Mouse (Mus musculus) heart, embryonic 11.5 days (tissue): ENCODE data around the gene Lyrm7. TPM values are rescaled to one million over a fixed set of nuclear protein-coding genes. Genes with fewer than 3 reads are reported as not detected.

Experiments
- ATAC-seq: fragments of 200-750 bp; cut with Nextera tagmentation; replicated peaks from 2 replicates; pipeline ENCODE4 v1.8.0; 2017; ENCODE audit warnings: moderate library complexity; ENCODE audit not compliant: insufficient number of reproducible peaks, low FRiP score, low TSS enrichment
- H3K27ac ChIP-seq: fragments of 300-500 bp; sonication (generic); 2 replicates; pipeline ENCODE4 v1.5.1; 2014; ENCODE audit warnings: mild to moderate bottlenecking, low read depth, low read length
- H3K27me3 ChIP-seq: fragments of 300-500 bp; sonication (generic); 2 replicates; pipeline ENCODE4 v1.6.1; 2014; ENCODE audit warnings: mild to moderate bottlenecking, low read length, mixed read lengths; ENCODE audit not compliant: control insufficient read depth, insufficient read depth
- H3K36me3 ChIP-seq: fragments of 300-500 bp; sonication (generic); 2 replicates; pipeline ENCODE4 v1.6.1; 2014; ENCODE audit warnings: mild to moderate bottlenecking, low read length, moderate library complexity, mixed read lengths; ENCODE audit not compliant: control insufficient read depth, insufficient read depth
- H3K4me1 ChIP-seq: fragments of 300-500 bp; sonication (generic); 2 replicates; pipeline ENCODE4 v1.6.1; 2014; ENCODE audit warnings: low read length; ENCODE audit not compliant: control insufficient read depth, insufficient read depth
- H3K4me2 ChIP-seq: fragments of 300-500 bp; sonication (generic); 2 replicates; pipeline ENCODE4 v1.6.1; 2014; ENCODE audit warnings: mild to moderate bottlenecking, moderate library complexity
- H3K4me3 ChIP-seq: fragments of 300-500 bp; sonication (generic); 2 replicates; pipeline ENCODE4 v1.5.1; 2014; ENCODE audit warnings: low read depth, low read length
- H3K9ac ChIP-seq: fragments of 300-500 bp; sonication (generic); 2 replicates; pipeline ENCODE4 v1.6.1; 2014; ENCODE audit warnings: mild to moderate bottlenecking, low read depth, low read length, moderate library complexity
- H3K9me3 ChIP-seq: fragments of 300-500 bp; sonication (generic); replicated peaks from 2 replicates; pipeline ENCODE4 v1.6.1; 2016; ENCODE audit warnings: low read length; ENCODE audit not compliant: control insufficient read depth
- WGBS: fragments of 180-500 bp; shearing (Covaris S2); extraction: QIAGEN DNeasy Blood & Tissue Kit; methylation state at CpG from one replicate; pipeline ENCODE4 v1.1.7; 2014; ENCODE audit not compliant: insufficient replicate concordance; 5-methylcytosine and 5-hydroxymethylcytosine counted together
- polyA plus RNA-seq: library from polyadenylated mRNA; unstranded; fragments of >200 nt; fragmentation: Nextera tagmentation; extraction: Ambion mirVana; gene quantifications from 2 replicates; pipeline ENCODE4 v1.2.1, GENCODE M21; 2014

Gene Lyrm7
- polyA plus RNA-seq, 1 experiment from 2014 or later = 16.5 TPM

GRCm38 (mm10) chr11:54844959-54845358 lies 15.8 kb downstream of the Lyrm7 start:
- H3K4me3 ChIP-seq = no peak overlapping the region
- H3K9ac ChIP-seq = no peak overlapping the region
- H3K4me2 ChIP-seq = no peak overlapping the region
- H3K27me3 ChIP-seq = no peaks in the 10 kb centered on the region
- no peak for ATAC-seq
- peaks cover 6% of the 10 kb centered on the region for H3K4me1 ChIP-seq
- H3K36me3 ChIP-seq = no peaks in the 10 kb centered on the region
- 82% methylated on average over 5 of the region's 5 CpGs for WGBS
- no peaks in the 10 kb centered on the region for H3K9me3 ChIP-seq
- no peak overlapping the region for H3K27ac ChIP-seq

GRCm38 (mm10) chr11:54844424-54844823 lies 16.3 kb downstream of the Lyrm7 start:
- Histone ChIP-seq H3K27ac (no peak overlapping the region), H3K27me3 (no peaks in the 10 kb centered on the region), H3K9ac (no peak overlapping the region), H3K9me3 (no peaks in the 10 kb centered on the region), H3K4me3 (no peak overlapping the region), H3K36me3 (no peaks in the 10 kb centered on the region), H3K4me1 (peaks cover 3% of the 10 kb centered on the region; the same call in 1 of the 2 replicates), H3K4me2 (no peak overlapping the region)
- WGBS = 60% methylated on average over 9 of the region's 9 CpGs
- no peak for ATAC-seq

GRCm38 (mm10) chr11:54840891-54841290 lies 19.8 kb downstream of the Lyrm7 start:
- WGBS = 84% methylated on average over 11 of the region's 11 CpGs
- peaks cover under 1% of the 10 kb centered on the region; the same call in 1 of the 2 replicates for H3K4me1 ChIP-seq
- H3K36me3 ChIP-seq = no peaks in the 10 kb centered on the region

GRCm38 (mm10) chr11:54839696-54840095 lies 21.0 kb downstream of the Lyrm7 start:
- Histone ChIP-seq H3K27ac (no peak overlapping the region), H3K9ac (no peak overlapping the region), H3K4me1 (no peaks in the 10 kb centered on the region), H3K36me3 (no peaks in the 10 kb centered on the region), H3K4me2 (no peak overlapping the region), H3K27me3 (no peaks in the 10 kb centered on the region), H3K9me3 (no peaks in the 10 kb centered on the region), H3K4me3 (no peak overlapping the region)
- no peak for ATAC-seq
- 90% methylated on average over 4 of the region's 4 CpGs for WGBS

More at GRCm38 (mm10) chr11:54840891-54841290, 19.8 kb downstream of the Lyrm7 start:
- H3K27me3 ChIP-seq = no peaks in the 10 kb centered on the region
- no peak overlapping the region for H3K4me2 ChIP-seq
- no peaks in the 10 kb centered on the region for H3K9me3 ChIP-seq
- ATAC-seq = no peak
- H3K27ac ChIP-seq = no peak overlapping the region
- no peak overlapping the region for H3K4me3 ChIP-seq
- no peak overlapping the region for H3K9ac ChIP-seq

- H3K27ac ChIP-seq = no peak overlapping the region
- 78% methylated on average over 9 of the region's 9 CpGs for WGBS
- ATAC-seq = no peak
- no peaks in the 10 kb centered on the region for H3K4me1 ChIP-seq
- no peaks in the 10 kb centered on the region for H3K36me3 ChIP-seq
- no peak overlapping the region for H3K9ac ChIP-seq
- H3K9me3 ChIP-seq = no peaks in the 10 kb centered on the region
- H3K4me2 ChIP-seq = no peak overlapping the region
- H3K4me3 ChIP-seq = no peak overlapping the region
- no peaks in the 10 kb centered on the region for H3K27me3 ChIP-seq
These were observed 24.6 kb downstream of the Lyrm7 start for GRCm38 (mm10) chr11:54836106-54836505.

GRCm38 (mm10) chr11:54834596-54834995 lies 26.1 kb downstream of the Lyrm7 start:
- Histone ChIP-seq H3K4me1 (no peaks in the 10 kb centered on the region), H3K27ac (no peak overlapping the region), H3K9ac (no peak overlapping the region), H3K4me3 (no peak overlapping the region), H3K4me2 (no peak overlapping the region), H3K27me3 (no peaks in the 10 kb centered on the region), H3K9me3 (no peaks in the 10 kb centered on the region), H3K36me3 (no peaks in the 10 kb centered on the region)
- ATAC-seq = no peak
- 54% methylated on average over 2 of the region's 2 CpGs for WGBS

GRCm38 (mm10) chr11:54833833-54834232 lies 26.9 kb downstream of the Lyrm7 start:
- no peak overlapping the region for H3K27ac ChIP-seq
- H3K4me3 ChIP-seq = no peak overlapping the region
- WGBS = 93% methylated on average over 4 of the region's 4 CpGs
- no peaks in the 10 kb centered on the region for H3K4me1 ChIP-seq
- no peaks in the 10 kb centered on the region for H3K9me3 ChIP-seq
- no peak for ATAC-seq
- H3K27me3 ChIP-seq = no peaks in the 10 kb centered on the region
- no peak overlapping the region for H3K9ac ChIP-seq
- H3K36me3 ChIP-seq = no peaks in the 10 kb centered on the region
- H3K4me2 ChIP-seq = no peak overlapping the region

GRCm38 (mm10) chr11:54826819-54827218 lies 33.9 kb downstream of the Lyrm7 start:
- WGBS = 85% methylated on average over 8 of the region's 8 CpGs
- ATAC-seq = no peak
- no peaks in the 10 kb centered on the region for H3K9me3 ChIP-seq
- no peaks in the 10 kb centered on the region for H3K36me3 ChIP-seq
- H3K4me3 ChIP-seq = no peak overlapping the region
- no peaks in the 10 kb centered on the region for H3K4me1 ChIP-seq
- H3K4me2 ChIP-seq = no peak overlapping the region
- no peak overlapping the region for H3K9ac ChIP-seq
- H3K27me3 ChIP-seq = no peaks in the 10 kb centered on the region
- no peak overlapping the region for H3K27ac ChIP-seq

- 75% methylated on average over 4 of the region's 4 CpGs for WGBS
These were observed 34.9 kb downstream of the Lyrm7 start for GRCm38 (mm10) chr11:54825774-54826173.

More at GRCm38 (mm10) chr11:54825774-54826173, 34.9 kb downstream of the Lyrm7 start:
- H3K27ac ChIP-seq = no peak overlapping the region
- no peak overlapping the region for H3K9ac ChIP-seq
- no peaks in the 10 kb centered on the region for H3K4me1 ChIP-seq
- H3K4me3 ChIP-seq = no peak overlapping the region
- no peak for ATAC-seq
- H3K27me3 ChIP-seq = no peaks in the 10 kb centered on the region
- H3K4me2 ChIP-seq = no peak overlapping the region
- no peaks in the 10 kb centered on the region for H3K36me3 ChIP-seq
- no peaks in the 10 kb centered on the region for H3K9me3 ChIP-seq
